ENCODE assay signal across 26 mouse cellular contexts in genomic region chr2:138266679-138267078, GRCm38 (mm10). TPM values are rescaled to one million over a fixed set of nuclear protein-coding genes. Genes with fewer than 3 reads are reported as not detected.
DNase-seq lines count a peak whose midpoint lies in the region; ATAC-seq and TF ChIP-seq lines count a peak whose summit lies in the region.
"Had no signal": no experiment of that assay in that cellular context is flagged by ENCODE, and none has a peak within 500 bp of the region (broad histone marks: within the 10 kb centered on the region; RNA-seq: fewer than 3 reads in every experiment).

No protein-coding gene starts in this region.

- TF ChIP-seq CTCF in hindbrain, postnatal 0 days (IDR thresholded peaks at IDR 0.05; ENCODE audit: low read depth) = no peak
- TF ChIP-seq CTCF in lung, postnatal 0 days (IDR thresholded peaks at IDR 0.05) = no peak
- no peak for TF ChIP-seq CTCF in lung, adult 2 months (IDR thresholded peaks at IDR 0.05; ENCODE audit: insufficient read depth, low read length)

- no peak for TF ChIP-seq EP300 in lung, postnatal 0 days (IDR thresholded peaks at IDR 0.05)

- WGBS in hindbrain, postnatal 0 days = 63% methylated on average over 5 of the region's 5 CpGs
- 69% methylated on average over 5 of the region's 5 CpGs for WGBS in hindbrain, embryonic 11.5 days
- 66% methylated on average over 5 of the region's 5 CpGs for WGBS in lung, postnatal 0 days
- WGBS in lung, adult 2 months = 57% methylated on average over 5 of the region's 5 CpGs

- H3K4me2 ChIP-seq in hindbrain, postnatal 0 days (ENCODE audit: low read depth, low read length) = no peak overlapping the region
- no peak overlapping the region for H3K4me2 ChIP-seq in hindbrain, embryonic 11.5 days (replicated peaks; ENCODE audit: low read depth, low read length)
- no peak overlapping the region for H3K4me2 ChIP-seq in lung, postnatal 0 days (replicated peaks; ENCODE audit: low read depth, low read length)
- H3K4me2 ChIP-seq: heart, embryonic 13.5 days; hindbrain, embryonic 14.5 days; limb, embryonic 15.5 days; midbrain, embryonic 13.5 days; neural tube, embryonic 12.5 days had no signal

- no peaks in the 10 kb centered on the region for H3K27me3 ChIP-seq in hindbrain, postnatal 0 days (ENCODE audit: insufficient read depth, low read length)
- no peaks in the 10 kb centered on the region for H3K27me3 ChIP-seq in hindbrain, embryonic 11.5 days (ENCODE audit: control insufficient read depth, insufficient read depth, low read length)
- H3K27me3 ChIP-seq in lung, postnatal 0 days (replicated peaks; ENCODE audit: insufficient read depth, low read length) = no peaks in the 10 kb centered on the region
- H3K27me3 ChIP-seq: forebrain, embryonic 12.5 days; heart, embryonic 13.5 days; intestine, embryonic 15.5 days; limb, embryonic 15.5 days; midbrain, embryonic 13.5 days; neural tube, embryonic 12.5 days had no signal

- no peaks in the 10 kb centered on the region for H3K9me3 ChIP-seq in hindbrain, postnatal 0 days (ENCODE audit: low read length)
- no peaks in the 10 kb centered on the region for H3K9me3 ChIP-seq in hindbrain, embryonic 11.5 days (ENCODE audit: control insufficient read depth, low read length)
- no peaks in the 10 kb centered on the region for H3K9me3 ChIP-seq in lung, postnatal 0 days (ENCODE audit: low read length)
- H3K9me3 ChIP-seq: forebrain, embryonic 12.5 days; heart, embryonic 13.5 days; intestine, embryonic 15.5 days; limb, embryonic 15.5 days; midbrain, embryonic 13.5 days; neural tube, embryonic 12.5 days had no signal

- H3K4me1 ChIP-seq in hindbrain, postnatal 0 days (ENCODE audit: insufficient read depth, low read length) = peaks cover 20% of the 10 kb centered on the region
- H3K4me1 ChIP-seq in hindbrain, embryonic 11.5 days (replicated peaks; ENCODE audit: control insufficient read depth, insufficient read depth, low read length) = peaks cover 3% of the 10 kb centered on the region; the same call in 1 of the 2 replicates
- H3K4me1 ChIP-seq in lung, postnatal 0 days (ENCODE audit: insufficient read depth, low read depth, low read length) = peaks cover 38% of the 10 kb centered on the region
- peaks cover 40% of the 10 kb centered on the region for H3K4me1 ChIP-seq in lung, adult 2 months (ENCODE audit: control insufficient read depth, insufficient read depth, low read length)

- H3K9ac ChIP-seq in hindbrain, postnatal 0 days (replicated peaks; ENCODE audit: low read length) = no peak overlapping the region
- H3K9ac ChIP-seq in hindbrain, embryonic 11.5 days (ENCODE audit: low read depth, low read length) = no peak overlapping the region
- H3K9ac ChIP-seq in lung, postnatal 0 days (replicated peaks; ENCODE audit: low read depth) = no peak overlapping the region
- H3K9ac ChIP-seq: forebrain, embryonic 12.5 days; heart, embryonic 13.5 days; hindbrain, embryonic 14.5 days; intestine, embryonic 15.5 days; limb, embryonic 15.5 days; liver, embryonic 14.5 days; midbrain, embryonic 13.5 days; neural tube, embryonic 12.5 days had no signal

- peak; percentile 26 for DNase-seq in cerebellum, adult 9-10 months
- no peak for DNase-seq in cerebellum, postnatal 25 days
- DNase-seq in hindbrain, postnatal 0 days (ENCODE audit: low spot score) = no peak
- DNase-seq in hindbrain, embryonic 11.5 days (ENCODE audit: low spot score) = no peak
- no peak for DNase-seq in lung, postnatal 0 days (ENCODE audit: low spot score)
- no peak for DNase-seq in lung, adult 2 months
- no peak for DNase-seq in embryo, embryonic 10.5 days (ENCODE audit: low spot score)
- DNase-seq: adrenal gland, postnatal 14 days; cerebellum, adult 8-10 months; gastrocnemius, postnatal 10 days; heart, adult 11 months; kidney, postnatal 4 days; layer of hippocampus, adult 9-11 months; left cerebral cortex, postnatal 4 days; lung, postnatal 10 days; thymus, adult 18-20 months; thymus, postnatal 36 days had no signal

- no peaks in the 10 kb centered on the region for H3K36me3 ChIP-seq in hindbrain, postnatal 0 days (ENCODE audit: insufficient read depth, low read length)
- no peaks in the 10 kb centered on the region for H3K36me3 ChIP-seq in hindbrain, embryonic 11.5 days (ENCODE audit: control insufficient read depth, insufficient read depth, low read length)
- no peaks in the 10 kb centered on the region for H3K36me3 ChIP-seq in lung, postnatal 0 days (ENCODE audit: insufficient read depth, low read length)
- H3K36me3 ChIP-seq: forebrain, embryonic 12.5 days; heart, embryonic 13.5 days; intestine, embryonic 15.5 days; limb, embryonic 15.5 days; midbrain, embryonic 13.5 days; neural tube, embryonic 12.5 days had no signal

- no peak for TF ChIP-seq POLR2A in lung, adult 2 months (IDR thresholded peaks at IDR 0.05; ENCODE audit: borderline replicate concordance, extremely low read depth, low read depth, low read length)

- no peak for ATAC-seq in hindbrain, postnatal 0 days
- ATAC-seq in hindbrain, embryonic 11.5 days (ENCODE audit: low FRiP score) = no peak
- ATAC-seq in lung, postnatal 0 days = no peak
- ATAC-seq: midbrain, embryonic 13.5 days had no signal

- H3K4me3 ChIP-seq in hindbrain, postnatal 0 days (ENCODE audit: low read length) = no peak overlapping the region
- no peak overlapping the region for H3K4me3 ChIP-seq in hindbrain, embryonic 11.5 days (ENCODE audit: low read depth, low read length)
- no peak overlapping the region for H3K4me3 ChIP-seq in lung, postnatal 0 days (ENCODE audit: low read depth, low read length)
- H3K4me3 ChIP-seq in lung, adult 2 months (replicated peaks; ENCODE audit: extremely low read depth, low read depth, low read length) = no peak overlapping the region
- H3K4me3 ChIP-seq: erythroblast, embryonic 14.5 days; forebrain, embryonic 12.5 days; heart, embryonic 13.5 days; intestine, embryonic 15.5 days; limb, embryonic 15.5 days; midbrain, embryonic 13.5 days; neural tube, embryonic 12.5 days had no signal

- peak overlapping the region; percentile 36; the same call in 1 of the 2 replicates for H3K27ac ChIP-seq in hindbrain, postnatal 0 days
- no peak overlapping the region for H3K27ac ChIP-seq in hindbrain, embryonic 11.5 days (ENCODE audit: low read depth, low read length)
- H3K27ac ChIP-seq in lung, postnatal 0 days (ENCODE audit: low read length) = 0 out of 2 replicates have a peak overlapping the region, but pooled peaks have one; percentile 23
- H3K27ac ChIP-seq: forebrain, embryonic 12.5 days; heart, embryonic 13.5 days; hindbrain, embryonic 14.5 days; limb, embryonic 15.5 days; liver, embryonic 14.5 days; midbrain, embryonic 13.5 days; neural tube, embryonic 12.5 days had no signal

RNA-seq across cellular contexts. Expression of gene Btbd3, which starts 10.3 kb away (rescaled TPM):
- total RNA-seq in hindbrain, postnatal 0 days (2014; rRNA removed) = 59.9 and 63.1 TPM in 2 replicates
- 37.4 and 39.4 TPM in 2 replicates for polyA plus RNA-seq in hindbrain, postnatal 0 days (2015; fragmentation: Nextera tagmentation; extraction: Ambion mirVana)
- polyA plus RNA-seq in hindbrain, embryonic 11.5 days (2014; fragmentation: Nextera tagmentation; extraction: Ambion mirVana) = 19.3 and 21.0 TPM in 2 replicates
- 53.7 and 58.6 TPM in 2 replicates for polyA plus RNA-seq in lung, postnatal 0 days (2015; fragmentation: Nextera tagmentation; extraction: Ambion mirVana)
- polyA plus RNA-seq in lung, adult 2 months (2012; rRNA removed) = 18.5 and 27.9 TPM in 2 replicates
- polyA plus RNA-seq: erythroblast, embryonic 14.5 days had no signal
